Mouse (Mus musculus): ENCODE measurements around the gene Arpc1a. TPM values are rescaled to one million over a fixed set of nuclear protein-coding genes. Genes with fewer than 3 reads are reported as not detected.

Gene Arpc1a
- total and polyA plus RNA-seq, 3 experiments, result 85.8 to 306 (median 187) TPM

DNA sequence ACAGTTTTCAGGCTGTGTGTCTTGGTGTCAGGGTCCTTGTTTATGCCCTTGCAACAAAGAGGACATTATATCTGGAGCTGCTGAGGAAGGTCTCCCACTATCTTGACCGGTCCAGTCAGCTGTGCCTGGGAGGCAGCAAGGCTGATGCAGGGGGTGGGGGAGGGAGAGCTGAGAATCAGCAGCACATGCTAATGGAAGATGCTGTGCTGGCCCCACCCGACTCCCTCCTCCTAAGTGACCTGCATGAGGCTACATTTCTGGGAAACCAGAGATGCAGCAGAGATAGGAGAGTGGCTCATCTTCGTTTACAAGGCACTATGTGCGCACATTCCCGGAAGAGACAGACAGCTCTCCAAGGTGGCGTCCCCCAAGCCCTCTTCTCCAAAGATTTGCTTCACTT lies 26.8 kb downstream of the Arpc1a start:
- Histone ChIP-seq H3K4me1 (ENCODE audit: control insufficient read depth in 1 of 2, insufficient read depth in 2 of 2, low read length in 2 of 2) (peaks cover 0 to 10% of the 10 kb centered on the region in 2 experiments; a peak in 2 of 4 replicates), H3K9me3 (replicated peaks; ENCODE audit: insufficient read depth, low read length) (no peaks in the 10 kb centered on the region), H3K4me3 (ENCODE audit: control insufficient read depth in 1 of 2, insufficient read depth in 1 of 2, low read depth in 2 of 2, low read length in 2 of 2) (no peak overlapping the region), H3K9ac (ENCODE audit: control insufficient read depth, low read depth, low read length, poor library complexity, severe bottlenecking) (no peak overlapping the region), H3K36me3 (ENCODE audit: control insufficient read depth in 1 of 2, insufficient read depth in 2 of 2, low read length in 2 of 2) (peaks cover 0 to 16% of the 10 kb centered on the region in 2 experiments), H3K27ac (ENCODE audit: control insufficient read depth, low read depth, low read length) (no peak overlapping the region), H3K27me3 (ENCODE audit: control insufficient read depth in 1 of 2, insufficient read depth in 2 of 2, low read length in 2 of 2) (no peaks in the 10 kb centered on the region), H3K79me2 (ENCODE audit: control insufficient read depth, insufficient read depth, low read length, poor library complexity) (peaks cover 11% of the 10 kb centered on the region)
- TF ChIP-seq POLR2A (IDR thresholded peaks at IDR 0.05; ENCODE audit: control insufficient read depth in 1 of 2, insufficient read depth in 1 of 2, low read depth in 1 of 2, low read length in 2 of 2, poor library complexity in 1 of 2), result no peak
- TF ChIP-seq USF2 (IDR thresholded peaks at IDR 0.05; ENCODE audit: borderline replicate concordance in 1 of 2, insufficient read depth in 1 of 2, low read depth in 1 of 2, low read length in 2 of 2), result no peak
- DNase-seq (ENCODE audit: low read depth, low spot score), result no peak

DNA sequence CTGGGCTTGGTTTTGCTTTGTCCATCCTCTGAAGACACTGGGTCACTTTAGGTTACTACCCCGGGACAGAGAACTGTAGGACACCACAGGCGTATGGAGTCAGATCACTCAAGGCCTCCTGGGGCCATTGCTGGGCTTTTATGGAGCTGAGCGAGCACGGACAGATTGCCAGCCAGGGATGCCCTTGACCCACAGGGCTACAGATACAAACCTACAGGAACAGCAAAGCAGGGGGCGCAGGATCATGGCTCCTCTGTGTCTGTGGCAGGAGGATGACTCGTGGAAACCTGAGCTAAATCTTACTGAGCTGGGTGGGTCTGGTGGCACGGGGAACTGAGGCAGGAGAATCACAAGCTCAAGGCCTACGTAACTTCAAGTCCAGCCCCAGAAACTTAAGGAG lies 28.9 kb downstream of the Arpc1a start:
- Histone ChIP-seq H3K4me1 (ENCODE audit: control insufficient read depth in 1 of 2, insufficient read depth in 2 of 2, low read length in 2 of 2) (peaks cover 4 to 18% of the 10 kb centered on the region in 2 experiments; a peak in 3 of 4 replicates), H3K27me3 (ENCODE audit: control insufficient read depth in 1 of 2, insufficient read depth in 2 of 2, low read length in 2 of 2) (no peaks in the 10 kb centered on the region), H3K27ac (ENCODE audit: control insufficient read depth, low read depth, low read length) (no peak overlapping the region), H3K9ac (ENCODE audit: control insufficient read depth, low read depth, low read length, poor library complexity, severe bottlenecking) (no peak overlapping the region), H3K36me3 (ENCODE audit: control insufficient read depth in 1 of 2, insufficient read depth in 2 of 2, low read length in 2 of 2) (peaks cover 7 to 13% of the 10 kb centered on the region in 2 experiments), H3K9me3 (replicated peaks; ENCODE audit: insufficient read depth, low read length) (no peaks in the 10 kb centered on the region), H3K79me2 (ENCODE audit: control insufficient read depth, insufficient read depth, low read length, poor library complexity) (peaks cover 27% of the 10 kb centered on the region), H3K4me3 (ENCODE audit: control insufficient read depth in 1 of 2, insufficient read depth in 1 of 2, low read depth in 2 of 2, low read length in 2 of 2) (no peak overlapping the region)
- TF ChIP-seq CHD1 (IDR thresholded peaks at IDR 0.05; ENCODE audit: low read depth, low read length) (no peak), RAD21 (IDR thresholded peaks at IDR 0.05; ENCODE audit: low read depth, low read length) (no peak), MYC (IDR thresholded peaks at IDR 0.05; ENCODE audit: low read depth, low read length) (no peak), MAFK (IDR thresholded peaks at IDR 0.05; ENCODE audit: borderline replicate concordance, low read depth, low read length) (no peak), MAX (IDR thresholded peaks at IDR 0.05; ENCODE audit: low read length) (no peak), ZKSCAN1 (IDR thresholded peaks at IDR 0.05; ENCODE audit: low read depth, low read length) (no peak), SMC3 (IDR thresholded peaks at IDR 0.05; ENCODE audit: low read depth, low read length) (no peak), SIN3A (IDR thresholded peaks at IDR 0.05; ENCODE audit: low read length) (no peak), USF2 (IDR thresholded peaks at IDR 0.05; ENCODE audit: borderline replicate concordance in 1 of 2, insufficient read depth in 1 of 2, low read depth in 1 of 2, low read length in 2 of 2) (no peak), ZMIZ1 (IDR thresholded peaks at IDR 0.05; ENCODE audit: low read depth, low read length) (no peak), TCF12 (IDR thresholded peaks at IDR 0.05; ENCODE audit: low read depth, low read length) (no peak), MYB (IDR thresholded peaks at IDR 0.05; ENCODE audit: low read depth, low read length) (no peak), GATA1 (IDR thresholded peaks at IDR 0.05; ENCODE audit: low read depth, low read length) (no peak), MXI1 (IDR thresholded peaks at IDR 0.05; ENCODE audit: low read depth, low read length) (no peak), NRF1 (IDR thresholded peaks at IDR 0.05; ENCODE audit: insufficient read depth, low read depth, low read length, poor library complexity, severe bottlenecking) (no peak)
- DNase-seq (ENCODE audit: low read depth, low spot score), result no peak
